Mouse (Mus musculus): ENCODE measurements at regions not wholly inside any gene's neighbourhood (a gene's known extent, or its start where the extent isn't known, plus 50 kb on each side); places are given as distances from the start of the nearest gene placed in this dataset.

DNA sequence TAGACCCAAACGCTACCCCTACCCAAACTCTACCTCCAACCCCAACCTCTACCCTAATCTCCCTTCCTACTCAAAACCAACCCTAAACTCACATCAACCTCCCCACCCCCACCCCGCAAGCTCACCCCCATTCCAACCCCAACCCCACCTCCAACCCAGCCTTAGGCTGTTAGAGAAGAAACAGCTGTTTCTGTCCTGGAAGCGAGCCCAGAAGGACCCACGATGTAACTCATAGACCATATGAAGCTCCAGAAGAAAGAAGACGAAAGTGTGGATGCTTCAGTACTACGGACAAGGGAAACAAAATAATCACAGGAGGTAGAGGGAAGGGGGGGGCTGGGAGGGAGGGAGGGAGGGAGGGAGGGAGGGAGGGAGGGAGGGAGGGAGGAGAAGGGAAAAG lies 58.4 kb downstream of the Sox11 start:
- no peak for DNase-seq

DNA sequence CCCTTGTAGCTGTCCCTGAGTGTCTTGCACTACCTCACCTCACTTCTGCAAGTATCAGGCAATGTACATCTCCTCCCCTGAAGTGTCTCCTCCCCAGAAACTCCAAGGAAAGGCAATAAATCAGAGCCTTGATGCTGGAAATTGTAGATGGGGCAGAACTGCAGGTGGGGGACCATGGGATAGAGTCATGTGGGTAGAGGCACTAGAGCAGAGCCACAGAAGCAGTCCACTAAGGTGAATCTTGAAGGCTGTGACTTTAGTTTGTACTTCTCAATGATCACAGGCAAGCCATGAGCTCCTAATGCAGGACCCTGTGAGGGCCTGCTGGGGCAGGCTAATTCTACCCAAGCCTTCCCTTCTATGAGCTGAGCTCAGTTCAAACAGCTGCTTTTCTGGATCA lies 80.4 kb downstream of the Sox11 start:
- DNase-seq: no peak

DNA sequence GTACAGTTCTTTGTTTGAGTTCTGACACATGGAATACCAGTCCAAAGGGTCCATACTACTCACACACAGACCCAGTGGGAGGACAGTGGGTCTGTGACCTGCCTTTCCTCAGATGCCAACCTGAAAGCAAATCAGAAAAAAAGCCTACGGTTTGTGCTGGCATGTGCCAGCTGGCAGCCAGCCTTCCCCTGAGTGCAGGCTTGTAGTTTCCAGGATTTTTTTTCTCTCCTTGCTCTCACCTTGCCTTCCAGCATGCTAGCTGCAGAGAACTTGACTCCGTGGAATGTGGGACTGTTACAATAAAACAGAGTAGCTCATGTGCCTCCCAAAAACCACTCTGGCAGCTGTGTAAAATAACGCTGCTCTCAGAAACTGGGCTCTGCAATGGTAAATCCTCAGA lies 88.2 kb downstream of the Sox11 start:
- DNase-seq: no peak

DNA sequence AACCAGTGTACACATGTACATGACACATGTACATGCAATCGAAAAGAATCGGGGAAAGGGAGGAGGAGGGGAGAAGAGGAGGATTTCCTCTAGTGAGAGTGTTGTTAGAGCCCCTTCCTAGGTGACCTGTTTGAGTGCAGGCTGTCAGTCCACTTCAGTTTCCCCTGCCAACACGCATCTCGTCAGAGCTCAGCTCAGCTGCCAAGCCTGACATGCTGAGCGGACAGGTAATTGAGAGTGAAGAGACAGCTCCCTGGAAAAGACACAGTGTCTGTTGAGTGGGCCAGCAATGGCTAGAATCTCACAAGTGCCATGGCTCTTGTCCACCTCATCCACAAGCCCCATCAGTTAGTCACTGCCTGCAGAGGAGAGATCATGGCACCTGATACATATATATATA lies 90.9 kb downstream of the Sox11 start:
- DNase-seq: no peak

DNA sequence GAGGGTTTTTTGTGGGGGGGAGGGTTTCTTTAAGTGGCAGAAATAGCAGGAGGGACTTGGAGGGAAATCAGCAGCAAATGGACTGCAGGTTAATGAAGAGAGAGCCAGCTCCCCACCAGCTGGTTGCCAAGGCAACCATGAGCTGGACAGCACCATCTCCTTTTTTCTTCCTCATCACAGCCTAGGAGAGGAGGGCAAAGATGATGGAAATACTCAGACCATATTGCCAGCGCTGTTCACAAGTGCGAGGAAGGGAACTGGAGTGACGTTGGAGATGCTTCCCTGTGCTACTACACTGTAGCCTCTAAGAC lies 93.9 kb downstream of the Sox11 start:
- no peak for DNase-seq

DNA sequence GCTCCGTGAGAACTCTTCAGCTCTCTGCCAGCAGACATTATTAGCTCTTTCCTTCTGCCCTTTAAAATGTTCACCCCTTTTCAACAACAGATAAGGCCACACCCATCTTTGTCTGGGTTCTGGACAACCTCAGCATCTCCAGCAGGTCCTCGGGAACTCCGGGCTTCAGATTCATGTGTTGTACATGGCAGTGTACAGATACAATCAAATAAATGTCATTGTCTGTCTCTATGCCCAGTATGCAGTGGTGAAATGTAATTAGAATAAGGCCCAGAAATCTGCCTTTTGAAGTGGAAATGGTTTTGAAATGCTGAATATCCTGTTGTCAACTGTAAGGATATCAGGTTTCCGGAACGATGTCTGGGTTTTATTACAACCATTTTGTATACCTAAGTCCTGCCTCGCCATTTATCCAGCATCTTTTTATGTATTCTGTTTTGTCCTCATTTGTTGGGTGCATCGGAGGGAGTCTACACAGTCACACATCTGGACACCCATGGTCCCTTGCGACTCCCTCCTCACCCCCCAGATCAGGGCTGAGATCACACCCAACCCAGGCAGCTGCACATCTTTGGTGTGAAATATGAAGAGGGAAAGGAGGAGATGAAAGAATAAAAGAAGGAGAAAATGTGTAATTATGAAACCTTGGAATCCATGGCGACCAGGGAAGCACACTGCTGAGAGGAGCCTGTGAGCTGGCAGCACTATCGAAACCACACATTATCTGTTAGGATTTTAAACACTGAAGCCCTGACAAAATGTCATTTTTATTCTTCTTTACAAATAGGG lies 94.4 kb downstream of the Sox11 start:
- no peak for DNase-seq

DNA sequence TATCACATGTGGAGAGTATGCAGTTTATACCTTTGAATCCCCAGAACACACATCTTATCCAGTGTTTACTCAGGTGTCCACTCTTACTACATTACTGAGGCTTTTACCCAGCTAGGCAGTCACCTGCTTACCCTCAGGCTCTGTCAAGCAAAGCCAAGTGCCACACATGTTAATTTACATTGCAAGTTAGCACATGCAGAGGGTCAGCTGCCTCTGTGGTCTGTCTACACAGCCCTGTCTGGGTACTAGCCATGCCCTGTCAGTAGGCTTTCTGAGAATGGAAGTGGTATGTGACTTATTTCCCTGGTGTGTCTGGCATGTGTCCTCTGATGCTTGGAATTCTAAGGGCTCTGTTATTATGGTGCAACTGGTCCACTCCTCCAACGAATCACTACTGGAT lies 106.6 kb downstream of the Sox11 start:
- DNase-seq: no peak

DNA sequence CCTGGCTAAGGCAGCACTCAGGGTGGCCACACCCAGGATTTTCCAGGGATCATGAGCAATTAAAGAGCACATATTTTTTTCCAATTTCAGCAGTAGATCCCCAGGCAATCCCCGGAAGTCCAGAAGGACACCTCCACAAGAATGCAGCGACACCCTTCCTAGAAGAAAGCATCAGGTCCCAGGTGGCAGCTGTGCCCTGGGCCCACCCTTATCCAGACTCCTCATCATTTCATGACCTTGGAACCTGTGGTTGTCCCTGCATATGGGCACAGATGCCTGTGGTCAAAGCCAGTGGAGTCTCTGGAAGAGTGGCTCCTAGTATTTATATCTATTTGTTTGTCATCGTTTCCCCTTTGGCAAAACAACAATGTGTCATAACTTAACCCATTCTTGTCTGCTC lies 120.8 kb downstream of the Sox11 start:
- DNase-seq: no peak

DNA sequence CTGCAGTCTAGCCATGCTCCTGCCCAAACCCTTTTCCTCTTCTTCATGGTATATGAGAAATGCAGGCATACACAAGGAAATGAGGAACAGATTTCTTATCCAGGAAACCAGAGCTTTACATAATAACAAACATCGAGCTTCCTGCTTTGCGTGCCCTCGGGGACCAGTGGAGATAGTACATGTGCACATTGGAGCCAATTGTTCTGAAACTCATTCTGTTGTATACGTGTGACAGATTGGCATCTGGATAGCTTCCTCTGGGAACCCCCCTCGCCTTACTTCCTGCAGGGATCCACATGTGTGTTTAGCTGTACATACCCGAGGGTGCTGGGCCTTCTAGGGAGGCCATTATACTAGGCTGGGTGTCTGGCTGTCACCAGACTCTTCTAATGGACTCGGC lies 141.2 kb downstream of the Sox11 start:
- DNase-seq: no peak

DNA sequence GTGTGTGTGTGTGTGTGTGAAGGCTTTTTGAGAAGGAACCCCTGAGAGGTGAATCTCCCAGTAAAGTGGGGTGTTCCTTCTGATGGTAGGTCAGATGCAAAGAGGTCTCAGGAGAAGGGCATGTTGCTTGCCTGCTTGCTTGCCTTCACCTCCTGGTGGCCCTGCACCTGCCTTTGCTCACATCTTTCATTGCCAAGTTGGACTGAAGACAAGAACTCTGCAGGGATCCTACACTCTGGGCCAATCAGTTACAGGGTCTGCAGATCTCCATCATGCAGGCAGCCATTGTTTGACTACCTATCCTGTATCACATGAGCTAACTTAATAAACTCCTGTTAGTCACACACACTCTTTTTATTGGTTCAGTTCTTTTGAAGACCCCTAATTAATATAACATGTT lies 148.4 kb downstream of the Sox11 start:
- no peak for DNase-seq

DNA sequence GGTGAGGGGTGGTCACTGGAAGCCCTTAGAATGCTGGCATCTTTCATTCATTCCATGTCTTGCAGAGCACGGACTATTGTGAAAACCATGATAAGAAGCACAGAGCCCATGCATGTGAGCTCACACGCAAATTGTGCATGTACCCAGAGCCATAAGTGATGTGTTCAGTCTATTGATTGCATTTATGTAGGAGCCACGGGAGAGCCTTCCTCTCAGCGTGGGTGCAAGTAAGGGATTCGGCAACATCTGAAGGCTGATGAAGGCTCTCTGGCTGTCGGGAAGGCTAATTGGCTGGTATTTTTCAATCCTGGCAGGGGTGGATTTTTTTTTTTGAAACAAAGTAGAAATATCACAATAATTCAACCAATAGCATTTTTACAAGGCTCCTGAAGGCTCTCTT lies 150.5 kb downstream of the Sox11 start:
- no peak for DNase-seq

DNA sequence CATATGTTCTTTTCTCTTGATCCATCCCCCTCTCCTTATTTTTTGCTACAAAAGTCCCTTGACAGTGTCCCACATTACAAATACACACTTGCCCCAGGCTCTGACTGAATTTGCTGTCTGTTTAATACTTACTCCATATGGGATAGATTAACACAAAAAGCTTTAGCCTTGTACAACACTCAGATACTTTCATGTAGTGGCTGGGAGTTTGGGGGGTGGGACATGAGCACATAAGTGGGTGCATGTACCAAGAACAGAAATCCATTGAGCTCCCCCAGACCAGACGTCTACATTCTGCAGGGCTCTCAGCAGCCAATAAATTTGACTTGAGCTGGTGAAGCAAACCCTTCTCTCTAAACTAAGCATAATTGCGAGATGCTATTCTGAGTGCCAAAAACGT lies 154.9 kb downstream of the Sox11 start:
- no peak for DNase-seq

DNA sequence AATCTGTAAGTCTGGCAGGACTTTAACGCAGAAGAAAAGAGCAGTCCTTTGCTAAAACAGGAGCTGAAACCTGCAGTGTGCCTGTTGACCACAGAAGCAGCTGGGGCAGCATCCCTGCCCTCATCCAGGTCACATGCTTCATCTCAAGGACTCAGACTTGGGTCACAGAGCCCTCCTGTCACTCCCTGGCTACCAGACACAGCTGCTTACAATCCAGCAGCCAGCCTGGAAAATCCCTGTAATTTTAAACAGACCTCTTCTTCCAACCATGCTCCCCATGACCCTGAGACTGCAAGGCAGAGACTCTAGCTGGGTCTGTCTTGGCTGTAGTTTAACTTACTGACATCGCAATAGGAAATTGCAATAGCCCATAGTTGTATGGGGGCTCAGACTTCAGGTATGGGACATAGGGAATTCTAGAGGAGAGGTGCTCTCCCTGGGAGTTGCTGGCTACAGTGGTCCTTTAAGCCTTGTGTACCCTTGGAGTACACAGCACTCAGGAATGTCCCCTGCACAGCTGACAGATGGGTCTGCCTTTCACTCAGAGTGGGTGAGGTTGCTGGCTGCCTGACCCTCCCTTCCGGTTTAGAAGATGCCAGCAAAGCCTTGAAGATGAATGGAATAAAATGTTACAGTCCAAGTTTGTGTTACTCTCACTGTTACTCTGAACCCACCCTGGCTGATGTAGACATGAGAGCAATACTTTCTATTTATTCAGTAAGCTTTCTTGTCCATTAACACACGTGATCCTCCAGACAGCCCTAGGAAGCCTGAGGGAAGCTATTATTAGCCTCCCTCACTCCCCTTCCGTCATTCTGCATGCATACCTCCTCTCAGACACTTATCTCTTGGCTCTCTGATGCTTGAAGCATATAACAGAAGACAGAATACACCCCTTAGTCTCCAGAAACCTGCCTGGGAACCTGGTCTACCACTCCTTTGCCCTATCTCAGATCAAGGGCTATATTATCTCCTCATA lies 159.7 kb downstream of the Sox11 start:
- no peak for DNase-seq

DNA sequence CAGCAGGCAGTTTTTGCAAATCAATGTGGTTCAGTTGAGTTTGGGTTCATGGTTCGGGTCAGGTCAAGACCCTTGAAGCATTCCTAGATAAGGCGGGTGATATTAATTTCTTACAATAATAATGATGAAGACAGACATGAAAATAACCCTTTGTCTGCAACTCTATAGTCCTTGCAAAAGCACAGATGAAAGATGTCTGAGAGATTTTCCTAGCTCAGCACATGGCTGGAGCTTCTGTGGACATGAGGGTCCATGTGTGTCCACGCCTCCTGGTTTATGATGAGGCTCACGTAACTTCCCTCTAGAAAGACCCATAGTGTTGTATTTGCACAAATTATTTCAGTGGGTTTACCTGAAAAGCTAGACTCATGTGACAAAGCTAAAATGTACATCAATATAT lies 168.8 kb downstream of the Sox11 start:
- no peak for DNase-seq

DNA sequence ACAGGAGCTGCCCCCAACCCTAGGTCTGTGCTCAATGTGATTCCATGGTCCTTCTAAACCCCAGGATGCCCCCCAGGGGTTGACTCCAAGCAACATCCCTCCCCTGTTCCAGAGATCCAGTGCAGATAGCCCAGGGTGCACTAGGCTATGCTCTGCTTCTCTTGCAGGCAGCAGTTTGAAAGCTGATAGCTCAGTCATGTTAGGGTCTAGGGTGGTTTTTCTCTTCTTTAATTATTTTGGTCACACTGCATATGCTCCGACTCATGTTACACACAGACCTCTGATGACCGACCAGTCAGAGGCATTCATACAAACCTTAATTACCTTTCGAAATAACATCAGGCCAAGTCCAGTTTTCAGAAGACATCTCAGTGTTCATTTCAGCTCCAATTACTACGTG lies 169.2 kb downstream of the Sox11 start:
- DNase-seq: no peak

DNA sequence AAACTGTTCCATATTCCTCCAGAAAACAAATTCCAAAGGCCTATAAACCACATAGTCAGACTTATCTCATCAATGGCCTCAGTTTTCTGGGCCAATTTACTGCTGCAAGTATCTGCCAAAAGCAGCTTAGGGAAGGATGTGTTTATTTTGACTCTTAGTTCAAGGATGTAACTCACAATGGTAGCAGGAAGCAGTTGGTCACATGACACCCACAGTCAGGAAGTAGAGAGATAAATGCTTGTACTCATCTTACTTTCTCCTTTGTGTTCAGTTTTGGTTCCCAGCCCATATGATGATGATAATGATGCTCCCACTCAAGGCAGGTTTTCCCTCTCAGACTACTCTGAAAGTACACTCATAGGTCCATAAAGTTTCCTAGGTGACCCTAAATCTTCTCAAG lies 170.8 kb downstream of the Sox11 start:
- DNase-seq: no peak

DNA sequence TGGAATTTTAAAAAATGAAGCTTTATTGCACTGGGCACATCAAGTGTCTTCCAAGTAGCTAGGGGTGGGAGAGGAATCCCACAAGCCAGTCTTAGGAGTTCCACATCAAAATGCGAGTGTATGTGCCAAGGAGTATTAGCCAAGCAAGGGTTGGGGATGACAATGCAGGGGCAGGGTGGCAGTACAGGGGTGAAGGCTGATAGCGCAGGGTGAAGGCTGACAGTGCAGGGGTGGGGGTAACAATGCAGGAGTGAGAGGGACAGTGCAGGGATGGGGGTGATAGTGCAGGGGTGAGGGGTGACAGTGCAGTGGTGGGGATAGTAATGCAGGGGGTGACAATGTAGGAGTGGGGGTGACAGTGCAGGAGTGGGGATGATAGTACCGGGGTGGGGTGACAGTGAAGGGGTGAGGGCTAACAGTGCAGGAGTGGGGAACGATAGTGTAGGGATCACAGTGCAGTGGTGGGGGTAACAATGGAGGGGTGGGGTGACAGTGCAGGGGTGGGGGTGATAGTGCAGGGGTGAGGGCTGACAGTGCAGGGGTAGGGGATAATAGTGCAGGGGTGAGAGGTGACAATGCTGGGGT lies 177.4 kb downstream of the Sox11 start:
- no peak for DNase-seq

DNA sequence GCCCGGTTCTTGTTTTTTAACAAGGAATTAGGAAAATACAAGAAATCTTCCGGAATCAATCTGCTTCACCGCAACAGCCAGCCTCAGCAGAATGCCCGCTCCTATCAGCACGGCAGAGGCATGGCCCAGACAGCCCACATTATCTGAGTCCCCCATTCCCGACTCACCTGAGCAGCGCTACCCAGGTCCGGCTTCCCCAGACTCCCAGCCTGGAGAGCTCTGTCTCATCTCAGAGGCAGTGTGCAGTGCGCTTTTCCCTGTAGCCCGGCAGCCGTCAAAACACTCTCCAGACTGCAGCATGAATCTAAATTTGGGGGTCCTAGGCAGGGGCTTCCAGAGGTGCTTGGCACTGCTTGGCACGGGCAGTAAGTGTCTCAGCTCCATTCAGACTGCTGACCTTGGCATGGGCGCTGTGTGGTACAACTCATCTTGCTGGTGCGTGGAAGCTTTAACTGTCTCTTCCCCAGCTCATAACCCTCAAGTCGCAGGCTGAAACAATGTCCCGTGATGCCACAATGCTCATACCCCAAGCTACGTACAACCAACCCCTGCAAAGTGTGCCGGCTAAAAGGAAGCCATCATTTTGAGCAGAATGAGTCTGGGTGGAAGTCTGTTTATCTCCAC lies 182.2 kb downstream of the Sox11 start:
- DNase-seq: no peak

DNA sequence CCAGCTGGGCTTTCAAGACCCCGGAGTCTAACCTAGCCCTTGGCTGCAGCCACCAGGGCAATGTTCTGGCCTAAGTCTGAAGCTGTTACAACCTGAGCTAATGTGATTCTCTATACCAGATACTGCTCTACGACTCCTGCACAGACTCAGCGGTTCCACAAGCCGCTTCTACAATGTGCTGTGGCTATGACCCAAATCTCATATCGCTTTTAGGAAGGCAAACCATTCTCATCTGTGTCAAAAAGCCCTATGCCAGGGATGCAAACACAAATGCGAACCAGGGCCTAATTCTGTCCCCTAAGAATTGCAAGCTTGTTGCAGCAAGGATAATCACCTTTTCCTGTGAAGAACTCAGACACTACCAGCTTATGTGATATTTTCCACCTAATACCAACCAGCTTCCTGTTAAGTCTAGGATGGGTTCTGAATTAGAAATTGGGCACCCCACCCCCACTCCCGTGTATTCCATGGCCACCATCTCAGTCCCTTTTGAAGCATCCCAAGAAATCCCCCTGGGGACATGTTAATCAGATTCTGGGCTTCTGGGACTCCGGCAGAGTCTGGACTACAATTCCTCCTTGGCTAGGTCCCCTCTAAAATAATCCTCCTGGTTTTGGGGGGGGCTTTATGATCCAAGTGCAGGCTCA lies 182.8 kb downstream of the Sox11 start:
- no peak for DNase-seq

DNA sequence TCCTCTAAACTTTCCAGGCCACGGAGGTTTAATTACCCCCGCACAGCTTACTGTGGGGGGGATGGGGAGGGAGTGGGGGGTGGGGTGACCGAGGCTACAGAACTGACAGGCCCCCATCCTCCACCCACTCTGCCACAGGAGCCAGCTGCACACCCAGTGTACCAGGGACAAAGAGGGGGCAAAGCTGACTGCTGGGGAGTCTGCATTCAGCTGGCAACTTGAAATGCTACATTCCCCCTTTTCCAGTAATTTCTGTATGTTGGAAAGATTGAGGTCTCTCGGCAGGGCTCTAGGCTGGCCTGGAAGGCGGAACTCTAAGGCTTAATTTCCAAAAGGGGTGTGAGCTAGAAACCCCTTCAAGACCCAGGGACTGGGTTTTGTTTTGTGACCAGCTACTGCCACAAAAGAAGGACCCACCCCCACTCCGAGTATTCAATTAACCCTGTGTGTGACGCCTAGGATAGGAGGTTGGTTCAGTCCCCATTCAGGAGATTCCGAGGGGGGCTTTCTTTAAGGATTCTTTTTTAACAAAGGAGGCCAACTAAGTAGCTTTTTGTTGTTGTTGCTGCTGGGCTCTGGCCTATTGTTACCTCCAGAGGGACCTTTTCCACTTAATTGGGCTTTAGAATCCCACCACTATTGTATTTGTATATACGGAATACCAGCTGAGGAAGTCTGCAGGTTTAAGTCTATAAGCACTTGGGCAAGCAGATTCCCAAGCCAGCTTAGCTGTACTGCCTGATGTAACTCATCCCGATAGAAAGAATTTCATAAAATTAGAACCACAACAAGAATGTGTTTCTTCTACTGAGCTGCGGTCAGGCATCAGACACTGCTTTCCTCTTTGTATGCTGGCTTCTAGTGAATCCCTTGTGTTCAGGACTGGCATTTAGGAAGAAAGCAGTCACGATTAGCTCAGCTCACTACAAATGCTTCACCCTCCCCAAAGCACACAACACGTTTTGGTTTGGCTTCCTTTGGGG lies 191.2 kb downstream of the Sox11 start:
- no peak for DNase-seq

DNA sequence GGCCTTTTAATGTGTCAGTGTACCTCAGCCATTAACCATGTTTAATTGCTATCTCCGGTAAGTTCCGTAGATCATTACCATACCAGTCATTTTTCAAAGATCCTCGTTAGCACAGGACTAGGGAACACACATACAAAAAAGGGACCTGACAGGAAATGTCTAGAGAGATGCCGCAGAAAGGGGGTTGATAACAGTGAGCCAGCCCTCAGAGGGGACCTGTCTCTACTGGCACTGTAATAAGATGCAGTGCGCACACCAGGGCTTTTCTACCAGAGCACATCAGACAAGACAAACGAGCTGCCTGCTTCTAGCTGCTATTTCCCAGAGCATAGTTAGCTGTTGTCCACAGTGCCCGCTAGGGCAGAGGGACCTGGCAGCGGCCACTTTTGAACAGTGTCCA lies 199.1 kb downstream of the Sox11 start:
- DNase-seq: no peak

DNA sequence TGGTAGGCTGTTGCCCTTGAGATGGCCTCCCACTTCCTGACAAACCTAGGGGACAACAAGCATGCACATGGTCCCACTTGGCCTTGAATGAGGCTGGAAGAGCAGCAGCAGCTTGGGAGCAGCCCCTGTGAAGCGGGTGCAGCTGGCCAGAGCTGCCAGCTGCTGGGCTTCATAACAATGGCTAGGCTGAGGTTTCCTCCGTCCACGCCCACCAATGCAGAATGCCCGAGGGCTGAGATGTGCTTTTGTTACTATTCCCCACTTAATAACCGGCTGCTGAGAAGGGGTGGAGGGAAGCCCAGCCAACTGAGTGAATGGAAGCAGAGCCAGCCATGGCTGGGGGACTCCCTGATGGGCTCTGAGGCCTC lies 202.1 kb downstream of the Sox11 start:
- DNase-seq: no peak

Data from thymus, adult 18-20 months (tissue).